Mouse (Mus musculus) B cell, adult 2 months (primary cell): ENCODE measurements around the gene Sorcs2.

Experiments used
- DNase-seq, 2 experiments: peaks; one replicate each; pipeline ENCODE4 v3.0.0; 2022

The Sorcs2 gene

GRCm38 (mm10) chr5:35975681-35976080 lies 422.3 kb downstream of the Sorcs2 start:
- peak; percentile 84 for DNase-seq

GRCm38 (mm10) chr5:35974265-35974664 lies 423.7 kb downstream of the Sorcs2 start:
- no peak for DNase-seq

- no peak for DNase-seq
Observed at GRCm38 (mm10) chr5:35973800-35974199, 424.1 kb downstream of the Sorcs2 start.

GRCm38 (mm10) chr5:35972739-35973138 lies 425.2 kb downstream of the Sorcs2 start:
- DNase-seq, result no peak

GRCm38 (mm10) chr5:35971841-35972578 lies 425.9 kb downstream of the Sorcs2 start:
- DNase-seq, result peak; percentile 70 to 73

GRCm38 (mm10) chr5:35970380-35971105 lies 427.4 kb downstream of the Sorcs2 start:
- no peak for DNase-seq

GRCm38 (mm10) chr5:35969857-35970256 lies 428.1 kb downstream of the Sorcs2 start:
- DNase-seq, result no peak
